Mouse (Mus musculus) embryonic facial prominence, embryonic 14.5 days (tissue): ENCODE measurements around the gene Slc6a18. TPM values are rescaled to one million over a fixed set of nuclear protein-coding genes. Genes with fewer than 3 reads are reported as not detected.
A peak's percentile ranks its signal among the peaks of the same experiment; 100 is the strongest.

Experiments used
- ATAC-seq: fragments of 200-750 bp; cut with Nextera tagmentation; 2 replicates; pipeline ENCODE4 v1.8.0; 2017; ENCODE audit warnings: low read depth, moderate number of reproducible peaks, moderate TSS enrichment
- DNase-seq: peaks from one replicate; pipeline ENCODE4 v3.0.0-alpha.2; 2015; ENCODE audit warnings: low spot score
- H3K27ac ChIP-seq: fragments of 300-500 bp; sonication (generic); replicated peaks from 2 replicates; pipeline ENCODE4 v1.5.1; 2014; ENCODE audit warnings: low read depth, mild to moderate bottlenecking, low read length, moderate library complexity
- H3K27me3 ChIP-seq: fragments of 300-500 bp; sonication (generic); replicated peaks from 2 replicates; pipeline ENCODE4 v1.6.1; 2014; ENCODE audit warnings: low read length; ENCODE audit not compliant: control insufficient read depth, insufficient read depth
- H3K36me3 ChIP-seq: fragments of 300-500 bp; sonication (generic); 2 replicates; pipeline ENCODE4 v1.6.1; 2014; ENCODE audit warnings: low read length, mixed read lengths; ENCODE audit not compliant: control insufficient read depth, insufficient read depth
- H3K4me1 ChIP-seq: fragments of 300-500 bp; sonication (generic); 2 replicates; pipeline ENCODE4 v1.6.1; 2014; ENCODE audit warnings: antibody characterized with exemption, low read length; ENCODE audit not compliant: control insufficient read depth, insufficient read depth
- H3K4me2 ChIP-seq: fragments of 300-500 bp; sonication (generic); 2 replicates; pipeline ENCODE4 v1.6.1; 2014; ENCODE audit warnings: low read depth, mild to moderate bottlenecking, low read length, moderate library complexity, mixed read lengths
- H3K4me3 ChIP-seq: fragments of 300-500 bp; sonication (generic); 2 replicates; pipeline ENCODE4 v1.5.1; 2014; ENCODE audit warnings: low read depth, mild to moderate bottlenecking, low read length
- H3K9ac ChIP-seq: fragments of 300-500 bp; sonication (generic); 2 replicates; pipeline ENCODE4 v1.6.1; 2014; ENCODE audit warnings: low read depth, mild to moderate bottlenecking, low read length, moderate library complexity, mixed read lengths
- H3K9me3 ChIP-seq: fragments of 300-500 bp; sonication (generic); 2 replicates; pipeline ENCODE4 v1.6.1; 2016; ENCODE audit warnings: low read length; ENCODE audit not compliant: control insufficient read depth
- WGBS: fragments of 180-500 bp; shearing (Covaris S2); extraction: QIAGEN DNeasy Blood & Tissue Kit; methylation state at CpG from one replicate; pipeline ENCODE4 v1.1.7; 2014; 5-methylcytosine and 5-hydroxymethylcytosine counted together
- polyA plus RNA-seq: library from polyadenylated mRNA; unstranded; fragments of >200 nt; fragmentation: Nextera tagmentation; extraction: Ambion mirVana; gene quantifications from 2 replicates; pipeline ENCODE4 v1.2.1, GENCODE M21; 2014

The Slc6a18 gene
- polyA plus RNA-seq, 1 experiment from 2014 or later, result not detected

DNA sequence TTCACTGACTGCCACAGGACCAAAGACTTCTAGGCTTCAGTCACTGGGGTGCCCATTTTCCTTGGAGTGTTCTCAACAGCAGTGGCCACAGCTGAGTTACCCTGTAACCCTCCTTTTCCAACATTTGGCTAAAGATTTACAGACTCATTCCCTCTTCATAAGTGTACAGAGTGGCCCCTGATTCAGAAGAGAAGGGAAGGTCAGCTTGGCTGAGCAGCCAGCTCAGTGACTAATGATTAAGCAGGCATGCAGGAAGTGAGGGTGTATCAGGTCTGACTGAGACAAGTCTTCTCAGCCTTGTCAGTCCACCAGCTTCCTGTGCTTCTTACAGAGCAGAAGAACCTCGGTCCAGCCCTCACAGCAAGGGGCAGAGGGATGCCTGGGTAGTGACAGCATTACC is 2.6 kb upstream of the Slc6a18 start:
- no peak for ATAC-seq

DNA sequence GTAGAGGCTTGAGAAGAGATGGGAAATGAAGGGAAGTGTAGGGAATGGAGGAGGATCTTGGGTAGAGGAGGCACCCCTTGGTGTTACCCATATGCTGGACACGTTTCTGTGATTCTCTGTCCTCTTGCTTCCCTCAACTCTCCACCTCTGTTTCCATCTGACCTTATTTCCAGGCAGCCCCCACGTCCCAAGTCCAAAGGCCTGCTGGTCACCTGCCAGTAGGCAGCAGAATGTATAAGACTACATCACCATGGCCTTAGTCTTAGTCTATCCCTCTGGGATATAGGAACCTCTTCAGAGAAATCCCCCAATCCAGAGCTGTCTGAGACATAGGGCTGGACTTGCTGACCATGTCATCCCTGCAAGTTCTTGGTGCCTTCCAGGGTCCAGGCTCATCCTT is 1.5 kb upstream of the Slc6a18 start:
- ATAC-seq (no peak), DNase-seq (no peak)
- Histone ChIP-seq H3K9ac (no peak overlapping the region), H3K4me1 (no peaks in the 10 kb centered on the region), H3K27ac (no peak overlapping the region), H3K4me2 (no peak overlapping the region), H3K9me3 (no peaks in the 10 kb centered on the region), H3K4me3 (no peak overlapping the region), H3K27me3 (no peaks in the 10 kb centered on the region), H3K36me3 (no peaks in the 10 kb centered on the region)
- 62% methylated on average over 2 of the region's 2 CpGs for WGBS

More for the DNA sequence above, 2.6 kb upstream of the Slc6a18 start:
- Histone ChIP-seq H3K9me3 (no peaks in the 10 kb centered on the region), H3K4me2 (no peak overlapping the region), H3K27ac (no peak overlapping the region), H3K4me1 (no peaks in the 10 kb centered on the region), H3K4me3 (no peak overlapping the region), H3K27me3 (no peaks in the 10 kb centered on the region), H3K9ac (no peak overlapping the region), H3K36me3 (no peaks in the 10 kb centered on the region)
- DNase-seq, result no peak
- 27% methylated on average over 1 of the region's 1 CpGs for WGBS

DNA sequence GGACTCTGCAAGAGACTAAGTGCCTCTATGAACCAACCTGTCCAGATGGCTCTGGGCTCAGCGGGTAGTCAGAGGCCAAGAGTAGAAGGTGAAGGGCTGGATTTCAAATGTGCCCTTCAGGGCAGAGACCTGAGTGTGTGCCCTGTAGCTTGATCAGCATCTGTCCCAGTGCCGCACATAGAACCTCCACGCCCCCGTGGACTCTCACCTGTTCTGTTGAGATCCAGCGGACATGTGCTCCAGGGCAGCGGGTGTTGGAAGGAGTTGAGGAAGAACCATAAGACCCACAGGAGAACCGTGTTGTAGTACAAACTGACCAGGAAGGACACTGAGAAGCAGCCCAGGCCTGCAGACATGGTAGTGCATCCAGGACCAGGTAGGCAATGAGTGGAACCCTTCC is 2.7 kb downstream of the Slc6a18 start:
- Histone ChIP-seq H3K9me3 (no peaks in the 10 kb centered on the region), H3K4me1 (no peaks in the 10 kb centered on the region), H3K36me3 (no peaks in the 10 kb centered on the region), H3K9ac (no peak overlapping the region), H3K4me3 (no peak overlapping the region), H3K27me3 (no peaks in the 10 kb centered on the region), H3K27ac (no peak overlapping the region), H3K4me2 (no peak overlapping the region)
- DNase-seq, result no peak
- 87% methylated on average over 7 of the region's 7 CpGs for WGBS
- no peak for ATAC-seq

- Histone ChIP-seq H3K4me1 (no peaks in the 10 kb centered on the region), H3K27me3 (no peaks in the 10 kb centered on the region), H3K4me2 (no peak overlapping the region), H3K4me3 (no peak overlapping the region), H3K9me3 (no peaks in the 10 kb centered on the region), H3K36me3 (no peaks in the 10 kb centered on the region), H3K9ac (no peak overlapping the region), H3K27ac (no peak overlapping the region)
- ATAC-seq (no peak), DNase-seq (no peak)
- 66% methylated on average over 2 of the region's 2 CpGs for WGBS
Observed at GRCm38 (mm10) chr13:73660163-73660695, 17.6 kb downstream of the Slc6a18 start.

DNA sequence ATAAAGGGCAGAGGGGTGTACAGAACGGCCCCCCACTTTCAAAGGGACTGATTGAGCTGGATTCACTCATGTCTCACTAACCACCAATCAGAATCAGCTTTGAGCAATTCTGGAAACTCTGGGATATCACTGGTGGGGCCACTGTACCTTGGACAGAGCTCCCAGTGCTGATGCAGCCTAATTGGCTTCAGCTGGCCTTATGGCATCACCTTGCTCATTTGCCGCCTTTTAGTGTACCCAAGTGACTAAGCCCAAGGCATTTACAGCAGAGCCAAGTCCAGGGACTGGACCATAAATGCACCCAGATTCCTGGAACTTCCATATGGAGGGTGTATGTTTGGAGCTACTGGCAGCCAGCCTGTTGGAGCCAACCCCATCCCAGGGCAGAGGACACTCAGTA is 18.9 kb downstream of the Slc6a18 start:
- H3K27ac ChIP-seq, result no peak overlapping the region
- no peaks in the 10 kb centered on the region for H3K36me3 ChIP-seq
- ATAC-seq, result no peak
- no peak overlapping the region for H3K4me3 ChIP-seq
- H3K4me2 ChIP-seq, result no peak overlapping the region
- no peaks in the 10 kb centered on the region for H3K4me1 ChIP-seq
- 24% methylated on average over 2 of the region's 2 CpGs for WGBS
- no peaks in the 10 kb centered on the region for H3K9me3 ChIP-seq
- DNase-seq, result no peak
- H3K9ac ChIP-seq, result no peak overlapping the region
- no peaks in the 10 kb centered on the region for H3K27me3 ChIP-seq

DNA sequence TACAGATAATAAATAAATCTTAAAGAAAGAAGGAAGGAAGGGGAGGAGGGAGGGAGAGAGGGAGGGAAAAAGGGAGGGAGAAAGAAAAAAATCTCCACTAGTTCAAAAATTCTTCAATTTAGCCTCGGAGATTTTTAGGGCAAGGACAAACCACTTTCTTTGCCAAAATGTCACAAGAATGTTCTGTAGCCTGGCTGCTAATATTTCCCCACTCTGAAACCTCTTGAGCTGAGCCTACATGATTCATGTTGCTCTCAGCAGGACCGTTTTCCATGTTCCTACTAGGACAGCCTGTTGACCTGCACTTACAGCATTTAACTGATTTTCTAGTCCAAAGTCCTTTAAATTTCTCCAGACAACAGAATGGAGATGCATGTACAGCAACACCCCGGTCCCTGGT is 22.8 kb downstream of the Slc6a18 start:
- Histone ChIP-seq H3K4me2 (no peak overlapping the region), H3K4me3 (no peak overlapping the region), H3K36me3 (0 out of 2 replicates have a peak, but pooled peaks cover 2% of the 10 kb centered on the region), H3K9me3 (0 out of 2 replicates have a peak, but pooled peaks cover 3% of the 10 kb centered on the region), H3K9ac (no peak overlapping the region), H3K4me1 (no peaks in the 10 kb centered on the region), H3K27ac (no peak overlapping the region), H3K27me3 (no peaks in the 10 kb centered on the region)
- WGBS, result 73% methylated on average over 3 of the region's 3 CpGs
- DNase-seq, result no peak
- ATAC-seq, result no peak

GRCm38 (mm10) chr13:73653266-73653665 is 24.6 kb downstream of the Slc6a18 start:
- no peaks in the 10 kb centered on the region for H3K4me1 ChIP-seq

DNA sequence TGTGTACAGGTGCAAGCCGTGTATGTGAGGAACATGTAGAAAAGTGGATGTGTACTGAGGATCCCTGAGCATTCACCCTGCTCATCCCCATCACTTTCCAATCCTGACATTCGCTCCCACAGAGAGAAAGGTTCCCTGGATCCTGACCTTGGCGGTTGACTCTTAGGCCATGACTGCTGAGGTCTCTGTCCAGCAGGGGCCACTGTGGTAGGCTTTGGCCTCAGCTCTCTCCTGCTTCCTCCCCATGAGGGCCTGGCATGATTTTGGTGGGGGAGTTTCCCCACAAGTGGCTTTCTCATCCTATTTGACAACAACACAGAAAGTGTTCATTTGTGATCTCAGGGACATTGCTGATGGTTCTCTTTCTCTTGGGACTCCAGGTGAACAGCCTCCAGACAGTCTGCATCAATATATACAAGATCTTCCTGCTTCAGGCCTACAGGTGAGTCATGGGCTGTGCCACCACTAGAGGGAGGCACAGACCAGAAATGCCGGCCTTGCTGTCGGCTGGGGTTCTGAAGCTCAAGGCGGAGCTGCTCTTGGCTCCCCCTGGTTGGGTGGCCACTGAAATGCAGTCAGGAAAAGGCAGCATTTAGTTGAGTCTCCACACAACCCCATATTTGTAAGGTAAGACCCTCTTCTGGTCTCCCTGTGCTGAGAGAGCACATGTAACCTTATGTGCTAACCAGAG is 31.3 kb downstream of the Slc6a18 start:
- peak; percentile 55; the same call in 1 of the 2 replicates for ATAC-seq
- peaks cover 43% of the 10 kb centered on the region; the same call in 1 of the 2 replicates for H3K36me3 ChIP-seq
- DNase-seq, result peak; percentile 53
- no peak overlapping the region for H3K4me3 ChIP-seq
- WGBS, result 38% methylated on average over 6 of the region's 6 CpGs
- H3K27me3 ChIP-seq, result no peaks in the 10 kb centered on the region
- no peak overlapping the region for H3K9ac ChIP-seq
- no peaks in the 10 kb centered on the region for H3K4me1 ChIP-seq
- 0 out of 2 replicates have a peak, but pooled peaks cover 3% of the 10 kb centered on the region for H3K9me3 ChIP-seq
- no peak overlapping the region for H3K4me2 ChIP-seq
- no peak overlapping the region for H3K27ac ChIP-seq

More at GRCm38 (mm10) chr13:73653266-73653665, 24.6 kb downstream of the Slc6a18 start:
- Histone ChIP-seq H3K4me2 (no peak overlapping the region), H3K9ac (no peak overlapping the region), H3K4me3 (no peak overlapping the region), H3K36me3 (peaks cover 15% of the 10 kb centered on the region; the same call in 1 of the 2 replicates), H3K27me3 (no peaks in the 10 kb centered on the region), H3K9me3 (0 out of 2 replicates have a peak, but pooled peaks cover 3% of the 10 kb centered on the region), H3K27ac (no peak overlapping the region)
- 88% methylated on average over 3 of the region's 3 CpGs for WGBS
- ATAC-seq, result no peak
- no peak for DNase-seq

DNA sequence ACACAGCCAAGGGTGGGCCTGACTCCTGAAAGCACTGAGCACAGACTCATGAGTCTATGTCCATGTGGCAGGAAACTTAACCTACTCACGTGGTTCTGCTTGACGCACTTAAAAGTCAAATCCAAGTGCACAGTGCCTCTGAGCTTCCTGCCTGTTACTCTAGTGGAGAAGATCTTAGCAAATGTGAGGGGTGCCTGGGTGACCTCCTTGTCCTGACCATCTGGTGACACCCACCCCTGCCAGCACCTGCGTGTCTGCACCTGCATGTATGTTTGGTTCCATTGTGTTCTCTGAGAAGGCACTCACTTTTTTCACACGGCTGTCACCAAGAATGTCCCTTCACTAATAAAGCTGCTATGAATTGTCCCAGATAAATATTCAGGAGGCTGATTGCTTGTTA is 36.5 kb downstream of the Slc6a18 start:
- Histone ChIP-seq H3K4me2 (no peak overlapping the region), H3K36me3 (peaks cover 32% of the 10 kb centered on the region; the same call in 1 of the 2 replicates), H3K9me3 (no peaks in the 10 kb centered on the region), H3K4me1 (no peaks in the 10 kb centered on the region), H3K4me3 (no peak overlapping the region), H3K9ac (no peak overlapping the region), H3K27ac (no peak overlapping the region), H3K27me3 (no peaks in the 10 kb centered on the region)
- WGBS, result 79% methylated on average over 4 of the region's 4 CpGs
- DNase-seq (no peak), ATAC-seq (no peak)
